Mouse (Mus musculus) gastrocnemius, adult 8-10 months (tissue): ENCODE data around the gene C87414. TPM values are rescaled to one million over a fixed set of nuclear protein-coding genes. Genes with fewer than 3 reads are reported as not detected.
"Not testable (repeated sequence)": the region's sequence is repeated elsewhere in the genome, so short reads cannot be mapped to it uniquely, and the experiment has no call there.

Source experiments
- DNase-seq, 2 experiments: peaks; one replicate each; pipeline ENCODE4 v3.0.0; 2022; ENCODE audit warnings: low spot score in 2 of 2
- total RNA-seq, 4 experiments: library from RNA; stranded (reverse); gene quantifications; 2 replicates each; pipeline ENCODE4 v1.2.4; 2022

C87414 gene
- total RNA-seq, result not detected

GRCm38 (mm10) chr5:93671451-93671850, at the start of gene C87414:
Gene C87414 (minus strand): TSS chr5:93671551.
- DNase-seq, result not testable (repeated sequence)

- not testable (repeated sequence) for DNase-seq
These were observed 13.3 kb upstream of the C87414 start for GRCm38 (mm10) chr5:93684661-93685060.

Other genes with a start within 250 kb of the C87414 start
- gene Gm16427, start 131.4 kb downstream of the C87414 start, total RNA-seq, result not detected
- not detected for gene Gm7792, start 172.2 kb upstream of the C87414 start, total RNA-seq